ENCODE assay signal across 8 mouse cellular contexts in genomic region chr10:61879427-61879826, GRCm38 (mm10).
DNase-seq lines count a peak whose midpoint lies in the region.

No protein-coding gene starts in this region.

- peak; percentile 66 to 74 for DNase-seq in cerebellum, postnatal 10 days
- no peak for DNase-seq in cerebellum, adult 9-11 months
- DNase-seq in urinary bladder, postnatal 25 days (ENCODE audit: low spot score): peak; percentile 5
- DNase-seq in urinary bladder, adult 2 months (ENCODE audit: low spot score): no peak
- DNase-seq in kidney, postnatal 4 days: peak; percentile 63 to 75
- DNase-seq in ovary, postnatal 36 days (ENCODE audit: low spot score): peak; percentile 13
- DNase-seq in cerebellum, adult 8-10 months: no peak
- no peak for DNase-seq in B cell, adult 2 months

Comparison
In these comparisons a context has a peak if more than half of its experiments do, and no peak if none do; other contexts are left out.
1. DNase-seq: peak in cerebellum, postnatal 10 days (2 of 2), urinary bladder, postnatal 25 days (single experiment), kidney, postnatal 4 days (2 of 2) and ovary, postnatal 36 days (single experiment); none in cerebellum, adult 9-11 months (single experiment), urinary bladder, adult 2 months (single experiment), cerebellum, adult 8-10 months (single experiment) and B cell, adult 2 months (0 of 2).